Mouse (Mus musculus) urinary bladder, postnatal 10 days (tissue): ENCODE data around the gene Rab11fip3.
A peak's percentile ranks its signal among the peaks of the same experiment; 100 is the strongest.
"Not testable (repeated sequence)": the region's sequence is repeated elsewhere in the genome, so short reads cannot be mapped to it uniquely, and the experiment has no call there.

Experiments used
- DNase-seq: peaks from one replicate; pipeline ENCODE4 v3.0.0; 2022; ENCODE audit warnings: low spot score

Gene Rab11fip3

DNA sequence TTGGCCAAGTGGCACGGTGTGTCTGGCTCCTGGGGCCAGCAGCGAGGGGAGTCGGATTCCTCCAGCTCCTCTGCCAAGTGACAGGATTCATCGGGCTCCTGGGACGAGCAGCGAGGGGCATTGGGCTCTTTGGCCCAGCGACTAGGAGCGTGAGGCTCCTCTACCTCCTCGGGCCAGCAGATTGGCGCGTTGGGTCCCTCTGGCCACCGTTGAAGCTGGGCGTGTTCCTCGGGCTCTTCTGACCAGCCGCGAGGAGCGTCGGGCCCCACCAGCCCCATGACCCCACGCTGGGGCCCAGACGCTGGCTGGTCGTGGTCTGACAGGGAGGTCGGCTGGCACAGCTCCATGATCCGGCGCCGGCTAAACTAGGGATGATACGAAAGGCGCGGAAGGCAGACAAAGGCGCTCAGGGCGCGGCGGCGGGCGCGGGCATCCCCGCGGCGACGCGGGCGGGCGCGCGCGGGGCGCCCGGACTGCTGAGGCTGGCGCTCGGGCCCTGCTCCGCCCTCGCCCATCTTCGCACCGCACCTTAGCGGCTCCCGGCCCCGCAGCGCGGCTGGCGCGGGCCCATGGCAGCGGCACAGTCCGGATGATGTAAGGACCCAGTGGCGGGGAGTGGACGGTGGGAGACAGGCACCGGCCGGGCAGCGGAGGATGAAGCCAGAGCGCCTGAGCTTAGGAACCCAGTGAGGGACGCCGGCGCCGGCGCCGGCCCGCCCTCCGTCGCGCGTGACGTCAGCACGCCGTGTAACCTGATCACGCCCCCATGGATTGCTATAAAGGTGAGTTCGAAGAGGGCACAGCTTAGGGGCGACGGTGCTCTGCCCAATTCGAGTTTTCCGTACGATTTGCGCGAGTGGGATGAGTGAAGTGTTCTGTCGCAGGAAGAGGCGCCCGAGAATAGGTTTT, at the start of gene Rab11fip3:
Rab11fip3 (minus strand) TSS at position 725 of the 909 bp plus-strand sequence.
- DNase-seq = no peak

DNA sequence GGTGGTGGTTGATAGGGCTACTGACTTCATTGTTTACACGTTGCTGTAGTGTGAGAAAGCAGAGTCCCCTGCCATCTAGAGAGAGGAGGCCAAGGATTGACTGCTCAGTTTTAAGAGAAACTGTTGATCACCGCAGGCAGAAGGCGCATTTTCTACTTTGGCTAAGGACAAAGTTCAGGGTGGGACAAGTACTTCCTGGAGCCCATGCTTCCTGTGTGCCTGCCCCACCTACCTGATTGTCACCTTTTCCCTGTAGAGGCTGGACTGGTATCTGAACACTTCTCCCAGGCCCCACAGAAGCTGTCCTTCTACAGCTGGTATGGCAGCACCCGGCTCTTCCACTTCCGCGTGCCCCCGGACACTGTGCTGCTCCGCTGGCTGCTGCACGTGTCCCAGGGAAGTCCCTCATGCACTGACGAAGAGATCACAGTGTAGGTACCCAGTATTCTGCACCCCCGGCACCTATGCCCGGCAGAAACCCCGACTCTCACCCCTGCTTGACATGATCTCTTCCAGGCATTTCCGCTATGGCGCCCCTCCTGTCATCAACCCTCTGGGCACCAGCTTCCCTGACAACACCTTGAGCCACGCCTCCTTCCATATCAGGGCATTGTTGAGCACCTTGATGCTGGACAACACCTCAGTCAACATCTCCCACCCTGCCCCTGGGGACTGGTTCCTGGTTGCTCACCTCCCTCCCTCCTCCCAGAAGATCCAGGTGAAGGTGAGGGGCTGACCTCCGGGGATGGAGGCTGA, 47.3 kb upstream of the Rab11fip3 start:
- DNase-seq = no peak

DNA sequence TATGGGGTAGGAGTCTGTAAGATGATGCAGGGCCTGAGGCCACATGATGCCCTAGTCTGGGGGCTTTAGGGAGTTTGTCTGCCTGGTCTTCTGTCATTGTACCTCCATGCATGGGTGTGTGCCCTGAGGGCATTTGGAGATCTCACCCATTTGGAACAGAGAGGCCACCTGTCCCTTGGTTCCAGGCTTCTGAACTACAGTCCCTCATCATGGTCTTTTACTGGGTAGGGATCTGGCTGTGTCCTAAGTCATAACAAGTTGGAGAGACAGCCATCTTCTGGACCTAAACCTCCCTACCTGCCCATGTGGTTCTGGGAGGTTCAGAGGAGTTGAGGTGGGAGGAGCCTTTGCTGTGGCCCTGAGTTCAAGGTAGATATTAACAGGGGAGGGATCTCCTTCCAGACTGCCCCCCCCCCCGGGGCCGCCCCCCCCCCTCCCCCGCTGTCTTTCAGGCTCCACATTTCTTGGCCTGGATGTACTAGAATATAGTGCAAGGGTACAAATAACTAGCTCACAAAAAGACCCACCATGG, 46.7 kb upstream of the Rab11fip3 start:
- DNase-seq = no peak

DNA sequence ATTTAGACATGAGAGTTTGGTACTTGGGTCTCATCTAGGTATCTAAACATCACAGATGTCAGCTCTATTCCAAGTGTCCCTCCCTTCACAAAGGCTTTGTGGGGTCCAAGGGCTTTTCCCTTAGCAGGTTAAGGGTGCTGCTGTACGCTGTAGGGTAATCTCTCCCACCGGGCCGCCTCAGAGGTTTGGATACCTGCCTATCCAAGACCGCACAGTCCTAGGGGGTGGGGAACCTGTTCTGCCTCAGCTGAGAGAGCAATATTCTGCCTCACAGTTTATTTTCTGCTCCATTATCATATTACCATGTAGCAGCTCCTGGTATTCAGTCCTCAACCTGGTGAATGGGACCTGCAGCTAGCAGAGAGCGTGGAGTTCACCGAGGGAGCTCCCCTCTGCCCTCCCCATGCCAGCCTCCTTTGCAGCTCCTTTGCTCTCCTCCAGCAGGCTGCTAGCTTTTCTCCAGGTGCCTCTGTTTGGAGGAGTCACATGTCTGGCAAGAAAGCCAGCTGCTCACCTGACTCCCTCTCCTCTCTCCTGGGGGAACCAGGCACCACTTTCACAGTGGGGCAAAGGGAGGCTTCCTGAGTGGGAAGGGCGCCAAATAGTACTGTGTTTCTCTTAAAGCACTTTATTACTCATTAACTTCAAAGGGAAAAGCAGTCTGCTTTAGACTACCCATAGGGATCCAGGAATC, 46.0 kb upstream of the Rab11fip3 start:
- no peak for DNase-seq

DNA sequence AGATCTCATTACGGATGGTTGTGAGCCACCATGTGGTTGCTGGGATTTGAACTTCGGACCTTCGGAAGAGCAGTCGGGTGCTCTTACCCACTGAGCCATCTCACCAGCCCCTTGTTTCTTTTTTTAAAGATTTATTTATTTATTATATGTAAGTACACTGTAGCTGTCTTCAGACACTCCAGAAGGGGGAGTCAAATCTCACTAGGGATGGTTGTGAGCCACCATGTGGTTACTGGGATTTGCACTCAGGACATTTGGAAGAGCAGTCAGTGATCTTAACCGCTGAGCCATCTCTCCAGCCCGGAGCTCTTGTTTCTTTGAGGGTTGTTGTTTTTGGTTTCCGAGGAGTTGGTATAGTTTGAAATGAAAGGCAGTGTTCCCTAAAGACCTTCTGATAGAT, 45.1 kb upstream of the Rab11fip3 start:
- not testable (repeated sequence) for DNase-seq

DNA sequence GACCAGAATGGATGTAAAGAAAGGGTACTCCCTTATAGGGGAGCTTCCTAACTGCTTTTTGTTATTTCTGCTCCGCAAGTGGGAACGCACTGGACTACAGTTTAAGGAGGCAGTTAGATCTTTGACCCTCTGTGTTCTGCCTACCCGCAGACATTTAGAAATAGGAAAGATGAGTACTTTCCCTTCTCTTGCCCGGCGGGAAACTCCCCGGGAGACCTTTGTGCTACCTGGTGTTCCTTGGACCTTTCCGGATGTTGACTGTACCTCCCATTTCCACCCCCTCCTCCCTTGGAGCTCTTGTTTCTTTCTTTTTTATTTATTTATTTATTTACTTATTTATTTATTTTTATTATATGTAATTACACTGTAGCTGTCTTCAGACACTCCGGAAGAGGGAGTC, 44.7 kb upstream of the Rab11fip3 start:
- no peak for DNase-seq

DNA sequence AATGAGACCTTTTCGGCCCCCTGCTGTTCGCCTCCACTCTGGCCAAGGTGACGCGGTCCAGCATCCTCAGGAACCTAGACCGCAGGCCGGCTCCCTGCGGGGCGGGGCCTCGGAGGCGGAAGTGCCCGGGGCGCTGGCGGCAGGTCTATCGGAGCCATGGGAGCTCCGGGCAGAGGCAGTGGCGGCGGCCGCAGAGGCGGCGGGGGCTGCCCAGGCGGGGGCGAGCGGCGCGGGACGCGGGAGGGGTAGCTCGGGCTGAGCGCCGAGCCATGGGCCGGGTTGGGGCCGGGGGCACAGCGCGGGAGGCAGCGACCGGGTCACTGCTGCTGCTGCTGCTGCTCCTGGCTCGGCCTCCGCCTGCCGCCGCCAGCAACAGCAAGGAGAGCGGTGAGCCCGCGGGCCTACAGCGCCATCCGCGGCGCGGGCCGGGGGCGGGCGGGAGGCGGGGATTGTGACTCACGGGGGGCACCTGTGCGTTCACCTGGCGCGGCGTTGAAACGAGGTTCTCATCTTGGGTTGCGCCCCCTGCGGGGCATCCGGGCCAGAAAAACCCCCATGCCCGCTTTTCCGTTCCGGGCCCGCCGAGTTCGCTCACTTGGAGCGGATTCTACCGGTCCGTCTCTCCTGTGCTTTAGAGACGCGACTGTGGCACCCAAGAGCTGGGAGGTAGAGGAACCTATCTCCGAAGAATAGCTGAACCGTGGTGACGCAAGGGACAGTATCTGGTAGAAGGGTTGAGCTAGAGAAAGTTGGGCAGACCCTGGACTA, 44.0 kb upstream of the Rab11fip3 start, which contains the start of gene Tmem8:
Tmem8 (plus strand) TSS at position 119 of the 768 bp plus-strand sequence.
- no peak for DNase-seq

DNA sequence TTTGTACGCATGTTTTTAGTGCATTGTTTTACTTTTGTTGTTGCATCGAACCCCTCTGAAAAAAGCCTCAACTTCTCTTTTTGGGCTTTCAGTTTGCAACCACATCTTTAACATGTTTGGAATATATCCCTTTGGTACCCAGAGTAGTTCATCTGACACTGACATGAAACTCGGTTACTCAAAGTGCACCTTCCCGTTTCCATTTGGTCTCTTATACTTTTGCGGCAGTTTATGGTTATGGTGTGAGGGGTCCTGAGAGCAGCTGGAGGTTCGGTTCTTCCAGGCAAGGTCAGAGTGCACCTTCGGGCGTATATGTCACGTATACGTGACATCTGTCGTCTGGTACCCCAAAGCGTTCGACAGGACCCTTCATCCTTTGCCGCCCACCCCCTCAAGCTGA, 43.4 kb upstream of the Rab11fip3 start:
- no peak for DNase-seq

DNA sequence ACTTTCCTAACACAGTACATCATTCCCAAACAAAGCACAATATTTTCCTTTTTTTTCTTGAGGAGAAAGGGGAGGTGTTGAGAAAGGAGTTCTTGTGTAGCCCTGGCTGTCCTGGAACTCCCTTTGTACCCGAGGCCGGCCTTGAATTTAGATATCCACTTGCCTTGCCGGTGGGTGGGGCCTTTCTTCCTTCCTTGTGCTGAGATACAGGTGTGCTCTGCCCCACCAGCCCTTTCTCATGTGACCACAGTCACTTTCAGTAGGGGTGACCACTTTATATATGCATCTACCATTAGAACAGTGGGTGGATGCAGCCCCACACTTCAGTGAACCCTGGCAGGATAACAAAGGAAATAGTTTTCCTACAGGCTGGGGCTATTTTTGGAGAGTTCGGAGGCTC, 42.4 kb upstream of the Rab11fip3 start:
- DNase-seq = no peak

DNA sequence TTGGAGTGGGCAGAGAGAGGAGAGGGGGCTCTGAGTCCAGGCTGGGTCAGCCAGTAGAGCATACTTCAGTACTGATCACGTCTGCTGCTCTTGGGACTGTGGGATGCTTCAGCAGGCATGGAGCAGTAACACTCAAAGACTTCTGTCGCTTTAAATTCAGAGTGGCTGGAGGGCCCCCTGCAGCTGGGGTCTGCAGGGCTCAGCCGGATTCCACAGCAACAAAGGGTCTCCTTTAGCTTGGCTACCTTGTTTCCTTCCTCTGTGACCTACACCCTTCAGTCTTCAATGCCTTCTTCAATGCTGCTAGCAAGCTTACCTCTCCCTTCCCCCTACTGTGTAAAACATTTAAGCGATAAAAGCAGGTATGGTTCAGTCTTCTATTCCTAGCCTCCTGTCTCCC, 41.7 kb upstream of the Rab11fip3 start:
- no peak for DNase-seq

DNA sequence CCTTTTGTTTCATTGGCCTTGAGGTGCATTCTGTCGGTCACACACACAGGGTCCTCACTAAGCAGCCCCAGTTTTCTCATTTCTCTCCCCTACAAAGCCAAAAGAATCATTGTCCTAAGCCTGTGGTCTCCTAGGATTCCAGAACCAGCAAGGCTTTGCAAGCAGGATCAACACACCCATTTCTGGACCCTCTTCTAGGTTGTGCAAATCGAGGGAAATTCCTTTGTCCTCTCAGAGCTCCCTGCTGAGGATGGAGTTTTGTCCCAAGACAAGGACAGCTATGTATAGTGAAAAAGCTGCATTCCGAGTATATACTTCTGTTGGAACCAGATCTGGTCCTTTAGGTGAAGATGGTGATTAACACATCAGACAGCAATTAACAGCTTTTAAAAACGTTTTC, 40.8 kb upstream of the Rab11fip3 start:
- DNase-seq = no peak

DNA sequence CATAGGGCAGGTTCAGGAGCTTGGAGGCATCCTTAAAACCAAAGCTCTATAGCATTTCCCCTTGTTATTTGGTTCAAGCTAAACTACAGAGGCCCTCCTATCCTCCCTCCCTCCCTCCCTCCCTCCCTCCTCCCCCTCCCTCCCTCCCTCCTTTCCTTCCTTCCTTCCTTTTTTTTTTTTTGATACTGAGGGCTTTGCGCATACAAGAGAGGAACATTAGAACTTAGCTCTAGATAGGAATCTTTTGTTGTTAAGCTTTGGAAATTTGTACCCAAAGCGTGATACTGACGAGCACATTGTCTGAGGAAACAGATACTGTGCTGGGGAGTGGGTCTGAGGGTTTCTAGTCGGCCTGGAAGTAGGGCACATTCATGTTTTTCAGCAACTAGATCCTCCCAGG, 36.3 kb upstream of the Rab11fip3 start:
- no peak for DNase-seq

DNA sequence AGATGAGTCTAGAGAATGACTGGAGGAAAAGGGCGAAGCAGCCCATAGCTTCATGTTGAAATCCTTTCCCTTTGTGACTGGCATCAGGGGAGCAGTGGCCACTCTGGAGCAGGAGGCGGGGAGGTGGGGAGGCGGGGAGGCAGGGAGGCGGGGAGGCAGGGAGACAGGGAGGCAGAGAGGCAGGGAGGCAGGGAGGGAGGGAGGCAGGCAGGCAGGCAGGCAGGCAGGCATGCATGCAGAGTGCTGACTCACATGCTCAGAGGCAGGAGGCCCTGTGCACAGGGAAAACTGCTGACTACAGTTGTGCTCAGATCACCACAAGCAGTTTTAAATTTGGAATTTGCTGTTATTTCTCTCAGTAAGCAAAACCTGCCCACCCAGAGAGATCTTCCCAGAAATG, 32.1 kb upstream of the Rab11fip3 start:
- DNase-seq = no peak

DNA sequence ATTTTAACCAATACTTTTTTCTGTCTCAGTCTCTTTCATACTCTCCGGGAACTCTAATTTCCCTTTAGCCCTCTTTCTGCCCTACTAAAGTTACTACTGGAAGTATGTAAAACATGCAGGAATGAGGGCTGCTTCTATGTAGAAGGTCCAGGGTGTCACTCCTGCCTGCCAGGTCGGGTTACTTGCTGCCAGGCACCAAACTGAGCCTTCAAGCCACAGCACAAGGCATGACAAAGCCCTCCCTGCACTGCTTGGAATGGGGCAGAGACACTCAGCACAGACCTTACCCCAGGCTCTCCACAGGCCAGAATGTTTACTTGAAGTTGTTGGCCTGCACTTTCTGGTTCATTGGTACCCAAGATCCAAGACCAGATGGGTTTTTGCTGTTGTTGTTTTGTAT, 30.8 kb upstream of the Rab11fip3 start:
- DNase-seq = no peak

DNA sequence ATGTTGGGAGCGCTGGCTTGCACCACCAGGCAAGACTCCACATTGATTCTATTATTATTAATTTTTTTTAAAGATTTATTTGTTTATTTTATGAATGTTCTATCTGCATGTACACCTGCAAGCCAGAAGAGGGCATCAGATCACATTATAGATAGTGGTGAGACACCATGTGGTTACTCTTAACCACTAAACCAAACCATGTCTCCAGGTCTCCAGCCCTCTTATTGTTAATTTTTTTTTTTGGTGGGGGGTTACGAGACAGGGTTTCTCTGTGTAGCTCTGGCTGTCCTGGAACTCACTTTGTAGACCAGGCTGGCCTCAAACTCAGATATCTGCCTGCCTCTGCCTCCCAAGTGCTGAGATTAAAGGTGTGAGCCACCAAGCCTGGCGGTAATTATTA, 30.0 kb upstream of the Rab11fip3 start:
- DNase-seq = not testable (repeated sequence)

DNA sequence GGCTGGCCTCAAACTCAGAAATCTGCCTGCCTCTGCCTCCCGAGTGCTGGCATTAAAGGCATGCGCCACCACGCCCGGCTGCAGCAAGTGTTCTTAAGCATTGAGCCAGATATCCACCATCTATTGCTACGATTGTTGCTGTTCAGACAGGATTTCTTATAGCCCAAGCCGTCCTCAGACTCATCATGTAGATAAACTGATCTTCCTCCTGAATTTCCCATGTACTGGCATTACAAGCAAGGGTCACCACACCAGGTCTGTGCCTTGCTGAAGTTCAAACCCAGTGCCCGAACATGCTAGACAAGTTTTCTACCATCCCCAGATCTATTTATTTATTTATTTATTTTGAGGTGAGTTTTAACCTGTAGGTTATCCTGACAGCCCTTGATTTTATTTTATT, 29.1 kb upstream of the Rab11fip3 start:
- no peak for DNase-seq

DNA sequence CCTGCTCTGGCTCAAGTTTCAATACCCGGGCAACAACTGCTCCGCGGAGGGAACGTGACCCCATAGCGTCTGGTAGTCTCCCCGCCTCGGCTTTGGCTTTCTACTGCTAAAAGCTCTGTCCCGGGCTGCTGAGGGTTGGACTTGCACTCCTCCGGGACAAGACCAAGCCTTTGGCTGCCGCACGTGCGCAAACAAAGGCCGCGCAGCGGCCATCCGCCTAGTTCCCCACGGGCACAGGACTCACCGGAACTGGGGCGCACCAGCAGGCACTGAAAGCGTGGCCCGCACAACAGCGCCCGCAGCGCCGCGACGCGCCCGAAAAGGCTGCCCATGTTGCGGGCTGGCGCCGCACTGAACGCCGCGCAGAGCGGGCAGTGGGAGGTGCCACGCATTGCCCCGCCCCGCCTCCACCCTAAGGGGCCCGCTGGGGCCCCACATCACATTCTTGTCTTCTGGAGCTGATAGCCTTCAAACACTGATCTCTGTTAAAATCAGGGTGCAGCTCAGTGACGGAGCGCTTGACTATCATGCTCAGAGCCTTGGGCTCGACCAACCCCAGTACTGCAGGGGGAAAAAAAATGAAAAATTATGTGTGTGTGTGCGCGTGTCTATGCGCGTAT, 25.9 kb upstream of the Rab11fip3 start, which contains the start of gene Nme4:
Nme4 (minus strand) TSS at position 482 of the 620 bp plus-strand sequence.
- DNase-seq = no peak

DNA sequence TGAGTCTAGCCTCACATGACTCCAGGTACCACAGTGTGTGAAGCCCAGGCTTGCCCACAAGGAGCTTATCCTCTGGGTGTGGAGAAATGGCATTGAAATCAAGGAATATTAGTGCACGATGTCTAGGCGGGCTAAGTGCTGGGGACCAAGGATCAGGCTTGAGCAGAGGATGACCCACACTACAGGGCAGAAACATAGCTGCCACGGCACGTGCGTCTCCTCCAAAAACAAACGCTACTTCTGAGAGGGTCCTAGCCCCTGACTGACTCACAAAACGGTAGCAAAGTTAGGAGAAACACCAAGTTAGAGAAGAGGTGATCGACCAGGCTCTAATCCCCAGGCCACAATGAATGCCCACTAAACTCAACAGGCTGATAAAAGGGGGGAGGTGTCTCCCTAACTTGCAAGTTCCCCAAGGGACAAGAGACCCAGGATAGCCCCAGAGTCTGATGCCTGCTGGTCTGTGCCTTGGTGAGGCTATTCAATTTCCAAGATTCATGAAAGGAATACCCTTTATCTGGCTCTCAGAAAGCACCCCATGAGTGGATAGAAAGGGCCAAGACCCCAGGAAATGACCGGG, 25.3 kb upstream of the Rab11fip3 start:
- DNase-seq = no peak

DNA sequence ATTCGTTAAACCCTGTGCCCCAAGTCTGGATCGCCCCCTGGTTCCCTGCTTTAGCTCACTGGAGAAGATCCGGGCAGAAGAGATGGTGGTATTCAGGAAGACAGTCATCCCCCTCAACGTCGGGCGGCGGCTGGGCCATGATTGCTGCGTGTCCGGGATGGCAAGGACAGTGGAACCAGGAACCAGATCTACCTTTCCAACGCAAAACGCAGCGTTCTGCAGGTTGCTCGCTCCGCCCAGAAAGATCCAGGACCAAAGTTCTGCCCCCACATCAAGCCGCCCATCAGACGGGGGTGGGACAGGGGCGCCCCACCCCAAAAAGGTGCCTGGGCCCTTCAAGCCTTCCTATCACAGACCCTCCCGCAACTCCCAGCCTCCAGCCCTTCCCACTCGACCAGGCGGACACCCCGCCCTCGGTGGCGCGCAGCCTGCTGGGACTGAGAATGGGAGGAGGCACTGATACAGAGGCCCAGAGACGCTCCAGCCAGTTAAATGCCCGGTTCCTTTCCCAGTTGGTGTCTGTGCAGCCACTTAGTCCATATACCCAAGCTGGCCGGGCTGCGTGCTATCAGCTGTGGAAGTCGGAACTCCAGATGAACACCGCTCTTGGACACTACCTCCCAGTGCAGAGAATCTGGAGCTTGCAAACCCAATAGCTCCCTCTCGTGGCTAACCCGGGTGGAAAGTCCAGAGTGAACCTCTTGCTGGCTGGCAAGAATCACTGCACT, 20.7 kb upstream of the Rab11fip3 start, which contains the start of gene Decr2:
Decr2 (minus strand) TSS at position 433 of the 728 bp plus-strand sequence.
- DNase-seq = peak; percentile 62

DNA sequence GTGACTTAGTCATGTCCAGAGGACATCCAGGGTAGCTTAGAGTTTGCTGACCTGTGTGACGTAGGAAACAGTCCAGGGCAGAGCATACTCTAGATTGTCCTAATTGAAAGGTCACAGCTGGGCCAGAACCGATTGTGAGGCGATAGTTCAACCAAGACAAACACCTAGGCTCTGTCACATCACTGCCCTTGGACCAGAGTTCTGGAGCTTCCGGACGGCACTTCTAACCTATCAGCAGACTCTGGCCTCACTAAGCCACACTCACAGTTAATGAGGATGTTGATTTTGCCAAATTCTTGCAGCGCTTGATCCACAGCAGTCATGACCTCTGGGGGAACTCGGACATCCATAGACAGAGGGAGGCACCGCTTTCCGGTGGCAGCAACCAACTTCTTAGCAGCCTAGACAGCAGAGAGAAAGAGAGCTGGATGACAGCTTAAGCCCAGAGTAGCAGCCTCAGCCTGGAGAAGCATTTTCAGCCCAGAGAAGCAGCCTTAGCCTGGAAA, 17.8 kb upstream of the Rab11fip3 start:
- no peak for DNase-seq
